Mouse (Mus musculus) embryo, embryonic 11 days (tissue): ENCODE measurements at regions not wholly inside any gene's neighbourhood (a gene's known extent, or its start where the extent isn't known, plus 50 kb on each side); places are given as distances from the start of the nearest gene placed in this dataset.
A peak's percentile ranks its signal among the peaks of the same experiment; 100 is the strongest.

ENCODE experiments used
- DNase-seq: peaks from one replicate; pipeline ENCODE4 v3.0.0-alpha.2; 2015

DNA sequence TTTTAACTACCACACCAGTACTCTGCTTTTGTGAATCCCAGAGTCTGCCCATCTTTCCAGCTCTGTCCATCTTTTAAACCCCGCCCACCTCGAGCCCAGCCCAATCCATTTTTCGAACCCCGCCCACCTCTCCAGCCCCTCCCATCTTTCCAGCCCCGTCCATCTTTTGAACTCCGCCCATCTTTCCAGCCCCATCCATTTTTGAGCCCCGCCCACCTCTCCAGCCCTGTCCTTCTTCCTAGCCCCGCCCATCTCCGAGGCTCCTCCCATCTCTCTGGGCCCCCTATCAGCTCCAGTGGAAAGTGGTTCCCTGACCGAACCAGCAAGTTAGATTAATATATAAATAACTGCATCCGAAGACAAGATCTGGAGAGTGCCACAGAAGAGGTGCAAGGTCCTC is 115.0 kb upstream of the Nectin1 start:
- DNase-seq, result peak; percentile 22

DNA sequence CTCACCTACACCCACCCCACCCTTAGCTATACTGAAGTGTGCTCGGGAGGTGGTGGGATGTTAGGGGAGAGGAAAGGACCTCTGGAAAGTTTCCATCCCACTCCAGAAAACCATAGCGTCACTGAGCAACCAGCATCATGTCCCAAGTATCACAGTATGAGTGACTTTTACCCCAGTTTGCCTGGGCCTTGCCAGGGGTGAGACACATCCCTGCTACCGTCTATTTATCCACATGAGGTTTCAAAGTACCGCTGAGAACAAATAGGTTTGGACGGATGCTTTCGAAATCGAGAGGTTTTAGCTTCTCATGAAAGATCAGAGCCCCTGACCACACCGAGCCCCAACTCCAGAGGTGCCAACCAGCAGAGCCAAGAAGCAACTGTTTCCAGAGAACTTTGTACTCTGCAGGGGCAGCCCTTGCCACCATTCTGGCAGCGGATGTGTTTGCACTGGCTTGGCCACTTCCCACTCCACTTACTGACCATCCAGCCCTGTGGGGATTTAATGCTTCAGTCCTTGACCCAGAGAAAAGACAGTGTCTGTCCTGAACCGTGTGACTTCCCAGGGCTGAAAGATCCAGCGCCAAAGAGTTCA is 107.3 kb upstream of the Nectin1 start:
- no peak for DNase-seq

DNA sequence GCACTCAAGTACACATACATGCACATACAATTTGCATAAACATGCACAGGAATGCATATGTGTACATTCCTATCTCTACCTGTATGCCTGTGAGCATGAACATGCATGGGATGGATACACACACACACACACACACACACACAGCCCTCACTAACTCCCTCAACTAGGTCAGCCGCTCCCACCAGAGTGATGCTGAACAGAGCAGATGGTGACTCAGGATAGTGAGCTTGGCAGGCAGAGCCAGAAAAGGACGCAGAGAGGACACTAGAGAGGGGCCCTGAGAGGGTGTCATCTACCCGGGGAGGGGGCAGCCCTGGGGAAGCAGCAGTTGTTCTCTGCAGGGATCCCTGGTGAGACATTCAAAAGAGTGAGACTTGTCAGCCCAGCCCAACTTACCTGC is 85.6 kb upstream of the Nectin1 start:
- DNase-seq, result no peak

DNA sequence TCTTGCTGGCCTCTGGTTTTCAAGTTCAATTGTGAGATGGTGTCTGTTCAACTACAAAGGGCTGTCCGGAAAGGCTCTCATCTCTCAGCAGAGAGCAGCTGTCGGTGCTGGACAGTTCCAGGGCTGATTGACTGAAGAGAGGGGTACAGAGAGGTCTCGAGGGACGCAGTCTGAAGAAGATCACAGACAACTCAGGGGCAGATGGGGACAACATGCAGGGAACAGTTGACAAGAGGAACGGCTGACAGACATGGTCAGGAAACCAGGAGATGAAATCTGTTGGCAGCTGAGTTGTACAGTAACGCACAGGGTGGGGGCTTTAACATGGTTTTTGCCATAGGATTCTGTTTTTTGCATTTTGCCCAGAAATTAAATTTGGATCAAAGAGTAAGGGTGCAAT is 84.5 kb upstream of the Nectin1 start:
- no peak for DNase-seq

DNA sequence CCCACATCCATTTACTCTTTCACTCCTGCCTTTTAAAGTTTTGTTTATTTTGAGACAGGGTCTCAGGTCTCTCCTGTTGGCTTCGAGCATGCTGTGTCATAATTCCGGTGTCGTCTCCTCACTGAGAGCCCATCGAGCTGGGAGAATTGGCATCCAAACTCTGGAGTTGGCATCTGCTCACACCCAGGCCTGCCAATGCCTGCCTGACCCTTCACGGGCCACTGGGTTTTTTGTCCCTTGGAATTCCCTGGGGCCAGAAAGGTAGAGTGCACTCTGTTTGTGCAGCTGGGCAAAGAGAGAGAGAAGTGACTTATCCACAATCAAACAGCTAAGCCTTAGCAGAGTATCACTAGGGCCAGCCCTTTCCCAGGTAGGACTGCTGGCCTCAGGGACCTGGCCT is 83.6 kb upstream of the Nectin1 start:
- DNase-seq, result no peak

DNA sequence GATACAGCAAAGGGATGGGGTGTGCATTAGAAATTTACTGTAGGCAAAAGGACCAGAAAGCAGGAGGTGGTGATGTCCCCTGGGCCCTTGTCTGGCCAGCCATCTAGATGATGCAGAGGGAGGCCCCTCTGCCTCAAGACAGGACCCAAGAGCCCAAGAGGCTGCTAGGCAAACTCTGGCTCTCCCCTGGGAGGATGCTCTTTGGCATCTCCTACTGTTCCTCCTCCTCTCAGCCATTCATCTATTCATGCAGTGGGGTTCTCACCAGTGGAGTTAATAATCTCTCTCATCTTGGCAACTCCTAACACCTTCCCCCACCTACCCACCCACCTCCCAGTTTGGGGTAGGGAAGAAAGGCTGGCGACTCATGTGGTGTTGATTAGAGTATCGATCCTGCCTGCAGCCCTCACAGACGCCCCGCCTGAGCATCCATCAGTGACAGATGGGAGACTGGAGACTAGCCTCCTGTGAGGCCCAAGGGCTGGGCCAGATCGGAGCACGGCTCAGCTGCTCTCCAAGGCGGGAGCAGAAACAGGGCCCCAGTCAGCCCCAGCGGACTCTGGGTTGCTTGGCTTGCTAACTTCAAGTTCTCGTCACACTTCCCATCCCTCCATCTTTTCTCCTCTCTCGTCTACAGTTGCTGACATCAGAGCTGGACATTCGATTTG is 82.8 kb upstream of the Nectin1 start:
- no peak for DNase-seq

DNA sequence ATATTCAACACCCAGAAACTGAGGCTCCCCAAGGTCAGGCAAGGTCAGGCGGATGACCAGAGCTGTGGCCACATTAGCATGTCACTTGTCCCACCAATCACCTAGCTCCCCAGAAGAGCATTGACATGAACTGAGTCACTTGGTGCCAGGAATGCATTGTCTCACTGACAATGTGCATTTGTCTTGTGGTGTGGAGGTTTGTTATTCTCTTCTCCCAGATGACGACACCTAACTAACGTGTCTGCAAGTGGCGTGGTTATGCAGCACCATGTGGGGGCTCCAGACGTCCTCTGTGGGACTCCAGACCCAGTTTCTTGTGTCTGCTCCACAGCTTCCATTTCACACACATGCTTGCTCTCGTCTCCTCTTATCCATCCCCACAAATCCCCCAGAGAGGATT is 82.1 kb upstream of the Nectin1 start:
- DNase-seq, result no peak

DNA sequence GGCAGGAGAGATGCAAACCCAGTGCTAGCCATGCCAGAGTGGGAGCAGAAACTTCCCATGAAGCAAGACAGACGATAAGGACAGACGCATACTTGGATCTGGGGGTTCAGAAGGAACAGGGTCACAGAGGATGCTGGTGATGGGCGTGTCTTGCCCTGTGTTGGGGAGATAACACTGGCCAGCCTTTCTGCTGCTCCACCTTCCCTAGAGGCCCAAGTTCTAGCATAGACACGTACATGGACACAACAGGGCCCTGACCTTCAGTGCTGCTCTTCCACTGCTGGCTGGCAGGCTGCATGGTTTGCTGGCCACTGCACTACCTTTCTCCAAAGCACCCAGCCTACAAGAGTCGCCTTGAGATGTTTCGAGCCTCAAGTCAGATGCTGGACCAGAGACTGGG is 76.4 kb upstream of the Nectin1 start:
- DNase-seq, result no peak

DNA sequence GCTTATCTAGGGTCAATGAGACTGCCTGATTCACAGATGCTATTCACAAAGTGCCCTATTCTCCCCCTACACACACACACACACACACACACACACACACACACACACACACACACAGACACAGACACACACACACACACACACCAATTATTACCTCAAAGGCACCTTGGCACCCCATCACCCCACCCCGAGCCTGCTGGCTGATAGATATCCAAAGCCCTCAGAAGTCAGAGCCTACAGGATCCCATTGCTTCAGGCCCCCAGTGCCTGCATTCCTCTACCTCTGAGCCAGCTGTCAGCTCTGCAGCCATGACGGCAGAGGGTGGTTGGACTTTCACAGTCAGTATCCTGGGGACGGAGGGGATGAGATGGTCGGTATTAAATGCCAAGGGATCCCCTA is 75.8 kb upstream of the Nectin1 start:
- DNase-seq, result no peak

DNA sequence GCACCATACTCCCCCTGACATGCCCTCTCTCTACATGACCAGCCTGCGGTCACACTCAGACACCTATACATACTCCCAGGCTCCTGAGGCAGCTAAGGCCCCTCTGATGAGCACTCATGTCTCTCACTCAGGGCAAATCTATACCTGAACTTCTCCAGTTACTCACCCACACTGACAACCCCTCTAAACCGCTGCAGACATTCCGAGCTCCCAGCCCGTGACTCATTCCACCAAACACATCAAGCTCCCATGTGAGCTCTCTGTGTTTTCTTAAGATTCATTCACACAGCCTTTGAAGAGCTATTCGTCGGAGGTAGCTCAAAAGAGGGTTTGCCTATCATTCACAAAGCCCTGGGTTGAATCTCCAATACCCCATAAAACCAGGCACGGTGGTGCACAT is 75.1 kb upstream of the Nectin1 start:
- DNase-seq, result no peak

DNA sequence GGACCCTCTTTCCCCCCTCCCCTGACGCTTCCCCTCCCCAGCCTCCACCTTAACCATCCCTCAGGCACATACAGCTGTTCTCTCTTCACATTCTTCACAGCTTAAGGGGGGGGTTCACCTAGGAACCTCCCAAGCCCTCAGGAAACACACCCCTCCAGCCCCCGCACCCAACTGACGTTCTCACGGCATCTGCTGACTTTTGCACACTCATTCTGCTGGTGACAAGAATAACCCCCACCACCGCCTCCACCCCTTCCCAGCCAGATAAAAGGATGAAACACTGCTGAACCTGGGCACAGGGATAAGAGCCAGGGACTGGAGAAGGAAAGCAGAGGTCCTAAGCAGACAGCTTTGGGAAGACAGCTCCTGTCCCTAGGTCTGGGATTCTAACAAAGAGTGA is 73.2 kb upstream of the Nectin1 start:
- no peak for DNase-seq

DNA sequence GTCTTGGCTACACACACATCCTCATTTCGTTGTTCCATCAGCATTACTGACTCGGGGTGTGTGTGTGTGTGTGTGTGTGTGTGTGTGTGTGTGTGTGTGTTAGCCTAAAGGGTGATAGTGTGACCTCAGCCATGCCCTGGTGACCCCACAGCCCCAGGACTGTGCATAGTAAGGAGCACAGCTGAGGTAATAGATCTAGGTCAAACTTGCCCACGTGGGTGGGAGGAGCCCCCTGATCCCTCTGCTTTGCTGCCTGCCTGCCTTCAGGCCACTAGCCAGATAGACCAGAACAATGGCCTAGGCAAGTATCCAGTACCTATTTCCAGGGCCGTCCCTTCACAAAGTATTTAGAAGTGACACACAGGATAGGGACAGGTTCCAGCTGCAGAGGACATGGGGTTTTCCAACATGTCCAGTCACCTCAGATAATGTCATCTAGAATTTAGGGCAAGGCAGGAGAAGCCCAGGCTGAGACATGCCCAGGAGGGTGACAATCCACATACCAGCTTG is 70.6 kb upstream of the Nectin1 start:
- DNase-seq, result no peak

DNA sequence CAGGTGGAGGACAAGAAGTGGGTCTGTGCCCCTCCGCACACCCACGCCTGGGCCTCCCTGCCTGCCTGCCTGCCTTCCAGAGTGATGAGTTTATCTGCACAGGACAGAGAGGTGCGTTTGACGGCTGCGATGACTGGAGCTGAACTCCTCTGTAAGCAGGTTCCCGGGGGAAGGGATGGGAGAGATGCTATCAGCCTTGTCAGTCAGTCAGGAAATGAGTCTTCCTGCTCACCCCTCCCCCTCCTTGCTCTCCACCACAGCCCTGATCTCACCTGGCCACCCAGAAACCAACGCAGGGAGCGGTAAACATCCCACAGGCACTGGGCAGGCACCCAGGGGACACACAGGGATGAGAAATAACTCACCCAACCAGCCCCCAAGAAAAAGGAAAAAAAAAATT is 69.5 kb upstream of the Nectin1 start:
- DNase-seq, result no peak

DNA sequence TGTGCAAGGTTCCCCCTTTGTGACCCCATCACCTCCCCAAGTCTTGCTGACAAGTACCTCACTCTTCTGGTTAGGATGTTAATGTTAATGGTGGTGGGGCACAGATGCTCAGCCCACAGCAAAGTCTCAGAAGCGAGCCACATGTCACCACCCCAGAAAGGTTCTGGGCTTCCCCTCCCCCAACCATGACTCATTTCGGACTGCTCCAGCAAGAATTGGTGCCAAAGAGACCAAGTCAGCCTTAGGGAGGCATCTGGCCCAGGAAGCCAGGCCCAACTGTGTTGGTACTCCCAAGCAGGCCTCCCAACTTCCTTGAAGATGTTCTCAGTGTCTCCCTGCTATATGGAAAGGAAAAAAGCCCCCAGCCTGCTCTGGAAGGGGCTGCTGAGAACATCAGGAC is 67.8 kb upstream of the Nectin1 start:
- DNase-seq, result no peak

DNA sequence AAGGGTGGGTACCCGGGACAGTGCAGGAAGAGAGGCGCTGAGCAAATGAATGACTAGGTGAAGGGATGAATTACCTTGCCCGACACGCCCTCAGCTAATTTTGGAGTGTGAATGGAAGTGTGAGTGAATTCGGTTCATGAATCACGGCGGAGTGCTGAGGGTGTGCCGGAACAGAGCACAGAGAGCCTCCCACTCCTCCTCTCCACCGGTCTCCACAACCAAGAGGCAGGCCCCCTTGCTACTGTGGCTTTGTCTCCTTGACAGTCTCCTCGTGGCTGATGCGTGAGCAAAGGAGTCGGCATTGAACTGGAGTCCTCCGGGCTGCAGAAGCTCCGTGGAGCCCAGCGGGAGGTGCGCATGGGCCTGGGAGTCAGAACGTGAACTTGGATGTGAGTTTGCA is 64.5 kb upstream of the Nectin1 start:
- no peak for DNase-seq

DNA sequence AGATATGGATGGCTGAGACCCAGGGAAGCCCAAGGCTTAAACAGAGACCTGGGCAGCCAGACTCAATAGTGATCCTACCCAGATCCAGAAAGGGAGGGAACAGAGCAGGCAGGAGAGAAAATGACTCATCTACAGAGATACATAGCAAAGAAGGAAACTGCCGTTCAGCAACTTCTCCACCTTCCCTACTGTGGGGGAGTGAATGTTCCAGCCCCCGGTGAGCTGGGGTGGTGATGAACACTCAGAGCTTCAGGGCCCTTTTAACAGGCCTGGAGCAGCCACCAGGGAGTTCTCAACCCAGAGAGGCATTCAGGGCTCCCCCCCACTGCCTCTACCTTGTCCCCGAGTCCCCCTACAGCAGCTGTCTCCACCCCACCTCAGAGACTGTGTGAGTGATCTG is 62.5 kb upstream of the Nectin1 start:
- DNase-seq, result no peak

DNA sequence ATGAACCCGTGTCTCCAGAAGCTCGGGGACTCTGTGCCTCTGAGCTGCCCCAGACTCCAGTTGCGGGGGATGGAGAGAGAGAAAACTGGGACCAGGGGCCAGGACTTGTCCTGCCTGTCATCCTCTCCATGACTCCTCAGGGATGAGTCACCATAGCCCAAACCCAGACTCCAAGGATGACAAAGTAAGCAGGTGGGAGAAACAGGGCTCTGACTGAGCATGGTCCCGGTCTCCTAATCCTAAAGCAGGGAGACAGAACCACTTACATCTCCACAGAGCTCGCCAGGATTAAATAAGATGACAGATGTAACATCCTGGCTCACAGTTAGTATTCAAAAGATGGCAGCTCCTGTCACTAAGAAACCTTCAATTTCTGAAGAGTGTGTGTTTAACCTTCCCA is 61.7 kb upstream of the Nectin1 start:
- DNase-seq, result no peak

DNA sequence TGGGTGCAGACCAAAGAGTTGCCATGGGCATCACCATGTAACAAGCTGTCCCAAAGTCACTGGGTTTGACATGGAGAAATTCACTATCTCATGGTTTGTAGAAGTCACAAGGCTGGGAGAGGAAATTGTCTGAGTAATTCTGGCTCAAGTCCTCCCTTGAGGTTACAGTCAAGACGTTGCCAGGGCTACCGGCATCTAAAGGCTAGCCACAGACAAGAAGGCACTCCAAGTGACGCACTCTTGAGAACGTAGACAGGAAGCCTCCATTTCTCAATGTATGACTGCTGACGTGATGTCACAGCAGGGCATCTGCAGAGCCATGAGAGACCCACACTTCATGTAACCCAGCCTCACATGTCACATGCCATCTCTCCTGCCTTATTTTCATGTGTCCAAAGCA is 59.2 kb upstream of the Nectin1 start:
- no peak for DNase-seq

DNA sequence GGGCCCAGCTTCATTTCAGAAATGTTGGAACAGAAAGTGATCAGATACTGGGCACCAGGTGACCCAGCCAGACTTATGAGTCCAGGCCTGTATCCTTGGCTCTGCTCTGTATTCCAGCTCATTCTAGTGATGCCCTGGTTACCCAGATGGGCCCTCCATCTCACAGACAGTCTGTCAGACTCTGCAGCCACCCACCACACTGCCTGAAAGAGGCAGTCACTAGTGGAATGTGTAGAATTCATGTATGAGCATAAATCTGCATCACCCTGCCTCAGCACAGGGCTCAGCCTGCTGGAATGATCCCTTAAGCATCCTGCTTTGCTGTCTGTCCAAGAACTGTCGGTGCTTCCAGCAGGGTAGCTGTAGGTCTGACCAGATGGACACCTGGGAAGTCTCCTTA is 51.8 kb upstream of the Nectin1 start:
- no peak for DNase-seq

DNA sequence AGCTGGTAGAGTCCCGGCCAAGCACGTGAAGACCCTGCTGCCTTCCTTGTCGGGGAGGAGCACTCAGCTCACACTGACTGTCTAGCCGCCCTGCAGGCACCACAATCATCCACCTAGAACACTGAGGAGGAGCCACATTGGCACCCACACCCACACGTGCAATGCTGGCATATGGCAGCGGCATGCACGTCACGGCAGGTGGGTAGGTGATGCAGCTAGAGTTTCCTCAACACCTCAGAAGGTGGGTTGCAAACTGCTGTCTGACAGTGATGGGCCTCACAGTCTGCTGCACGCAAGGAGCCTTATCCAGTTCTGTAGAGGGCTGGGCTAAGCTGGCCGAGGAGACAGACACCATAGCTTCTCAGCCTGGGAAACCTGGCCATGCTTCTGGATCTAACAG is 51.2 kb upstream of the Nectin1 start:
- no peak for DNase-seq
